Mouse (Mus musculus): ENCODE results near the gene Sumo2. TPM values are rescaled to one million over a fixed set of nuclear protein-coding genes. Genes with fewer than 3 reads are reported as not detected.

Gene Sumo2
- polyA plus RNA-seq, 1 experiment from 2014 or later = 930 TPM

DNA sequence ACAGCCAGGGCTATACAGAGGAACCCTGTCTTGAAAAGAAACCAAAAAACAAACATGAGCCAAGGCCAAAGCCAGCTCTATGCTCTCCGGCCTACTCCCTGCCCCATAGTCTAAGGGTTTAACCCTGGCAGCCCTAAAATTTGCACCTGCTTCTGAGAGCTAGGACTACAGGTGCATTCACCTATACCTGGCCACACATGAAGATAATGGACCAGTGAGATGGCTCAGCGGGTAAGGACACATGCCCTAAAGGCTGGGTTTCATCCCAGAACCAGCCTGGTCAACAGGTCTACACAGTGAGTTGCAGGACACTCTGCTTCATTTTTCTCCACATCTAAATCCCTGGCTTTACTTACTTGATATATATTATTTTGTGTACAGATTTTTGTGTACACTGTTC lies 13.8 kb downstream of the Sumo2 start:
- Histone ChIP-seq H3K4me1 (replicated peaks; ENCODE audit: control insufficient read depth, insufficient read depth, low read length) (no peaks in the 10 kb centered on the region), H3K4me3 (ENCODE audit: low read length) (no peak overlapping the region), H3K36me3 (ENCODE audit: control insufficient read depth, insufficient read depth, low read length) (peaks cover 28% of the 10 kb centered on the region), H3K27ac (ENCODE audit: low read length) (no peak overlapping the region), H3K9ac (ENCODE audit: low read length) (no peak overlapping the region), H3K27me3 (ENCODE audit: control insufficient read depth, insufficient read depth, low read depth, low read length) (no peaks in the 10 kb centered on the region), H3K9me3 (ENCODE audit: control insufficient read depth, low read length) (no peaks in the 10 kb centered on the region), H3K4me2 (ENCODE audit: low read depth, low read length) (no peak overlapping the region)
- ATAC-seq (ENCODE audit: low read depth) = no peak
- WGBS = 92% methylated on average over 2 of the region's 2 CpGs

DNA sequence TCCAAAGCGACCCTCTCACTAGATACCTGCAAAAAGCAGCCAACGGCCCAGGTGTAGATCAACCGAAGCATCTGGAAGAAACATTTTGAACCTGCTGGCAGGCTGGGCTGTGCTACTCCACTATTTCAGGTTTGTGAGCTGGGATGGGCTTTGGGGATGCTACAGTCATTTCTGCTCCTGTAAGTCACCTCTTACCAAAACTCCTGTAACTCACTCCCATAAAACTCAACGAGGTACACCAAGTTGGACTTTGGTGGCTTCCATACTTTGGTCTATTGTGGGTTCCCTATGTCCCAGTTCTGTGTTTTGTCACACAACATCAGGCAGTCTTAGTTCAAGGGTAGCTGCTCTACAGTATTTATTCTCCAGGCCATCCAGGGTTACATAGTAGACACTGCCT lies 15.0 kb downstream of the Sumo2 start:
- ATAC-seq (ENCODE audit: low read depth) = no peak
- 76% methylated on average over 4 of the region's 4 CpGs for WGBS
- H3K27me3 ChIP-seq (ENCODE audit: control insufficient read depth, insufficient read depth, low read depth, low read length) = no peaks in the 10 kb centered on the region

DNA sequence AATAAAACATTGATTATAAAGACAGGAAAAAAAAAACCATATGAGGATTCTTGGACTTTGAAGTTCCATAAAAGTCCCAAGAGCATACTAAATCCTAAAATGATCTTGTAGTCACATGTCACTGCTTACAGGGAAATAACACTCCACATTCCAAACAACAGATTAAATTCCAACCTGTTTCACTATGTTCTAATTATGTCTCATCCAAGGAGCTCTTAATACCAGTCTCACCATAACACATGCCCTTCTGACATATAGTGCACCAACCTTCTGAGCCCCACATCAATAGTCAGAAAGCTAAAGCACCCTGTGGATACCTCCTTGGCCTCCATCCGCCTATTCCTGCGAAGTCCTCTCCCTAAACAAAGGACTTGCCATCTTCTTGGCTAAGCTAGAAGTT lies 15.9 kb downstream of the Sumo2 start:
- no peaks in the 10 kb centered on the region for H3K27me3 ChIP-seq (ENCODE audit: control insufficient read depth, insufficient read depth, low read depth, low read length)
- no peak for ATAC-seq (ENCODE audit: low read depth)
- H3K9me3 ChIP-seq (ENCODE audit: control insufficient read depth, low read length) = no peaks in the 10 kb centered on the region
- WGBS = 82% methylated on average over 2 of the region's 2 CpGs
- H3K4me3 ChIP-seq (ENCODE audit: low read length) = no peak overlapping the region
- no peaks in the 10 kb centered on the region for H3K4me1 ChIP-seq (replicated peaks; ENCODE audit: control insufficient read depth, insufficient read depth, low read length)
- peaks cover 14% of the 10 kb centered on the region for H3K36me3 ChIP-seq (ENCODE audit: control insufficient read depth, insufficient read depth, low read length)
- H3K4me2 ChIP-seq (ENCODE audit: low read depth, low read length) = no peak overlapping the region
- no peak overlapping the region for H3K27ac ChIP-seq (ENCODE audit: low read length)
- no peak overlapping the region for H3K9ac ChIP-seq (ENCODE audit: low read length)

More for the DNA sequence above, 15.0 kb downstream of the Sumo2 start:
- Histone ChIP-seq H3K9me3 (ENCODE audit: control insufficient read depth, low read length) (no peaks in the 10 kb centered on the region), H3K9ac (ENCODE audit: low read length) (no peak overlapping the region), H3K27ac (ENCODE audit: low read length) (no peak overlapping the region), H3K4me3 (ENCODE audit: low read length) (no peak overlapping the region), H3K4me1 (replicated peaks; ENCODE audit: control insufficient read depth, insufficient read depth, low read length) (no peaks in the 10 kb centered on the region), H3K36me3 (ENCODE audit: control insufficient read depth, insufficient read depth, low read length) (peaks cover 18% of the 10 kb centered on the region), H3K4me2 (ENCODE audit: low read depth, low read length) (no peak overlapping the region)

DNA sequence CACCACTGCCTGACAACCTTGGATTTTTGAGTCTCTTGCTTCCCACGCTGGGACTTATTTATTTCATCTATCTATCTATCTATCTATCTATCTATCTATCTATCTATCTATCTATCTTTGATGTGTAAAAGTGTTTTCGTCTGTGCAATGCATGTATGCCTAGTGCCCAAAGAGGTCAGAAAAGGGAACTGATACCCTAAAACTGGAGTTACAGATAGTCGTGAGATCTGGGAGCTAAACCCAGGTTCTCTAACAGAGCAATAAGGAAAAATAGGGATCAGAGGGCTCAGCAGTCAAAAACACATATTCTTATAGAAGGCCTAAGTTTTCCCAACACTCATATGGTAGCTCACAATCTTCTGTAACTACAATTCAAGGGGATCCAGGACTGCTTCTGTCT lies 16.5 kb downstream of the Sumo2 start:
- H3K4me1 ChIP-seq (replicated peaks; ENCODE audit: control insufficient read depth, insufficient read depth, low read length) = peaks cover 2% of the 10 kb centered on the region; the same call in 1 of the 2 replicates
- H3K9ac ChIP-seq (ENCODE audit: low read length) = no peak overlapping the region
- no peak overlapping the region for H3K27ac ChIP-seq (ENCODE audit: low read length)
- no peaks in the 10 kb centered on the region for H3K9me3 ChIP-seq (ENCODE audit: control insufficient read depth, low read length)
- WGBS = 77% methylated on average over 3 of the region's 3 CpGs
- no peak overlapping the region for H3K4me2 ChIP-seq (ENCODE audit: low read depth, low read length)
- no peaks in the 10 kb centered on the region for H3K27me3 ChIP-seq (ENCODE audit: control insufficient read depth, insufficient read depth, low read depth, low read length)
- peaks cover 10% of the 10 kb centered on the region for H3K36me3 ChIP-seq (ENCODE audit: control insufficient read depth, insufficient read depth, low read length)
- no peak overlapping the region for H3K4me3 ChIP-seq (ENCODE audit: low read length)
- no peak for ATAC-seq (ENCODE audit: low read depth)

DNA sequence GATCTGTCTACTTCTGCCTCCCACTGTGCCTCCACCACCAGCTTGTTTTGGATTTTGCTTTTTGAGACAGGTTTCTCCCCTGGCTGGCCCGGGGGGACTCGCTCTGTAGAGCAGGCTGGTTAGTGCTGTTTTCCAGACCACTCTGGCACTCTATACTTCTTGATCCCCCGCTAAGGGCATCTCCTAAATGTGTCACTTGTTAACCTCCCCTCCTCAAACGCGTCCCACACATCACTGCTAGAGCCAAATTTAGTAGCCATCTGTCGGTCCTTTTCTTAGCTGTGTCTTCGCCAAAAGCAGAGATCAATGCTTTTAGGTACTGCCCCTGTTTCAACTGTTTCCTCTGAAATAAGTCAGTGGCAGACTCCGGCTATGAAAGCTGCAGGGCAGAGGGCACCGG lies 17.4 kb downstream of the Sumo2 start:
- H3K4me3 ChIP-seq (ENCODE audit: low read length) = no peak overlapping the region
- no peak for ATAC-seq (ENCODE audit: low read depth)
- no peak overlapping the region for H3K27ac ChIP-seq (ENCODE audit: low read length)
- H3K4me1 ChIP-seq (replicated peaks; ENCODE audit: control insufficient read depth, insufficient read depth, low read length) = peaks cover 2% of the 10 kb centered on the region; the same call in 1 of the 2 replicates
- no peaks in the 10 kb centered on the region for H3K9me3 ChIP-seq (ENCODE audit: control insufficient read depth, low read length)
- H3K9ac ChIP-seq (ENCODE audit: low read length) = no peak overlapping the region
- no peaks in the 10 kb centered on the region for H3K27me3 ChIP-seq (ENCODE audit: control insufficient read depth, insufficient read depth, low read depth, low read length)
- 62% methylated on average over 9 of the region's 9 CpGs for WGBS
- H3K4me2 ChIP-seq (ENCODE audit: low read depth, low read length) = no peak overlapping the region
- peaks cover 6% of the 10 kb centered on the region for H3K36me3 ChIP-seq (ENCODE audit: control insufficient read depth, insufficient read depth, low read length)

DNA sequence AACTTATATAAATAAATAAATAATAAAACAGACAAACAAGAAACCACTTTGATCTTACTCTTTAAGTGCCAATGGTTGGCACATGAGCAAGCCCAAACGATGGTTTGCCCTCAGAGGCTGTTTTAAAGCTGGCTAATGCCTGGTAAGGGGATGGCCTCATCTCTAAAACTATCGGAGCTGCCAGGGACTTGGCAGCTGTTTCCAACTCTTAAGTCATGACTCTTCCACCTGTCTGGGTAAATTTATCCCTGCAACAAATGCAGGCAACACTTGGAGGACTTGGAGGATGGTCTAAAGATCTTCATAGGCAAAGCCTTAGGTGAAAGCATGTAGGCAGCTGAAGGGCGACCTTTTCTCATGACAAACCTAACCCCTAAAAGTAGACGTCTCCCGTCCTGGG lies 19.1 kb downstream of the Sumo2 start:
- H3K4me2 ChIP-seq (ENCODE audit: low read depth, low read length) = no peak overlapping the region
- no peaks in the 10 kb centered on the region for H3K27me3 ChIP-seq (ENCODE audit: control insufficient read depth, insufficient read depth, low read depth, low read length)
- H3K4me1 ChIP-seq (replicated peaks; ENCODE audit: control insufficient read depth, insufficient read depth, low read length) = peaks cover 15% of the 10 kb centered on the region
- H3K9ac ChIP-seq (ENCODE audit: low read length) = no peak overlapping the region
- no peak overlapping the region for H3K4me3 ChIP-seq (ENCODE audit: low read length)
- WGBS = 76% methylated on average over 5 of the region's 5 CpGs
- no peak overlapping the region for H3K27ac ChIP-seq (ENCODE audit: low read length)
- H3K36me3 ChIP-seq (ENCODE audit: control insufficient read depth, insufficient read depth, low read length) = no peaks in the 10 kb centered on the region
- H3K9me3 ChIP-seq (ENCODE audit: control insufficient read depth, low read length) = no peaks in the 10 kb centered on the region
- no peak for ATAC-seq (ENCODE audit: low read depth)

DNA sequence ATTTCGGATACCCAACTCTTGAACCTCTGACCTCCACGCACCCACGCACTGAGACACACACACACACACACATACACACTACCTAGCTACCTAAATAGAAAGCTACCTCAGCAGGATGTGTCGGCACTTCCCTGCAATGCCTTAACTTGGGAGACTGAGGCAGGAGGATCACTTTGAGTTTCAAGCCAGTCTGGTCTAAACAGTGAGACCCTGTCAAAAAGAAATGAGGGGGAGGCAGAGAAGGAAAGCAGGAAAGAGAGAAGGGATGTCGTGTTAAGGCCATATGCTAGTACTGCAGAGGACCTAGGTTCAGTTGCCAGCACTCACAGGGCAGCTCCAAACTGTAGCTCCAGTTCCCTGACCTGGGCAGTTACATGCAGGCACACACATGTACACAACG lies 21.1 kb downstream of the Sumo2 start:
- no peaks in the 10 kb centered on the region for H3K27me3 ChIP-seq (ENCODE audit: control insufficient read depth, insufficient read depth, low read depth, low read length)
- H3K4me3 ChIP-seq (ENCODE audit: low read length) = no peak overlapping the region
- WGBS = 67% methylated on average over 6 of the region's 6 CpGs
- ATAC-seq (ENCODE audit: low read depth) = no peak
- peaks cover 34% of the 10 kb centered on the region for H3K4me1 ChIP-seq (replicated peaks; ENCODE audit: control insufficient read depth, insufficient read depth, low read length)
- H3K27ac ChIP-seq (ENCODE audit: low read length) = no peak overlapping the region
- H3K36me3 ChIP-seq (ENCODE audit: control insufficient read depth, insufficient read depth, low read length) = no peaks in the 10 kb centered on the region
- H3K4me2 ChIP-seq (ENCODE audit: low read depth, low read length) = no peak overlapping the region
- no peaks in the 10 kb centered on the region for H3K9me3 ChIP-seq (ENCODE audit: control insufficient read depth, low read length)
- no peak overlapping the region for H3K9ac ChIP-seq (ENCODE audit: low read length)

DNA sequence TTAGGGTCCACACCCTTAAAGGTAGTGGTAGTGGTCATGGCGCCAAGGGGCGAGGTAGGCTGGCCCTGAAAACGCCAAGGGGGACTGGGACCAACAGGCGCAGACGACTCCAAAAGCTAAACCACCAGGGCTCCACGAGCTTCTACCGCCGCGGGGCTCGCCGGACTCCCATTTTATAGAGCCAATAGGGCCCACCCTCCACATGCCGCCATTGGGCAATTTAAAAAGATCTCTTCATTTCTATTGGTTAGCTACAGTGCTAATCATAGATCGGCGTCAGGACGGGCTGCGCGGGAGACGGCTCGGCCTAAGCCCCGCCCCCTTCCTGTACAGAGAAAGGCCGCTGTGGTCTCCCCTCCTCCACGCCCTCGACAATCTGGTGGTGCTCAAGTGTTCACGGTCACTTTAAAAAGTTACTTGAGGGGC lies 21.8 kb downstream of the Sumo2 start, which contains the start of gene Jpt1:
TSS of gene Jpt1 (minus strand) at position 150 of the 426 bp plus-strand sequence.
- H3K27ac ChIP-seq (ENCODE audit: low read length) = peak within 1 kb of the TSS; percentile 90
- H3K36me3 ChIP-seq (ENCODE audit: control insufficient read depth, insufficient read depth, low read length) = no peaks in the 10 kb centered on the region
- under 1% methylated on average over 24 of the region's 24 CpGs for WGBS
- peak within 1 kb of the TSS; percentile 100 for H3K4me3 ChIP-seq (ENCODE audit: low read length)
- H3K27me3 ChIP-seq (ENCODE audit: control insufficient read depth, insufficient read depth, low read depth, low read length) = no peaks in the 10 kb centered on the region
- peak within 1 kb of the TSS; percentile 81 for H3K4me2 ChIP-seq (ENCODE audit: low read depth, low read length)
- peak; percentile 98 for ATAC-seq (ENCODE audit: low read depth)
- H3K9ac ChIP-seq (ENCODE audit: low read length) = peak within 1 kb of the TSS; percentile 98
- H3K4me1 ChIP-seq (replicated peaks; ENCODE audit: control insufficient read depth, insufficient read depth, low read length) = peaks cover 39% of the 10 kb centered on the region
- H3K9me3 ChIP-seq (ENCODE audit: control insufficient read depth, low read length) = no peaks in the 10 kb centered on the region

DNA sequence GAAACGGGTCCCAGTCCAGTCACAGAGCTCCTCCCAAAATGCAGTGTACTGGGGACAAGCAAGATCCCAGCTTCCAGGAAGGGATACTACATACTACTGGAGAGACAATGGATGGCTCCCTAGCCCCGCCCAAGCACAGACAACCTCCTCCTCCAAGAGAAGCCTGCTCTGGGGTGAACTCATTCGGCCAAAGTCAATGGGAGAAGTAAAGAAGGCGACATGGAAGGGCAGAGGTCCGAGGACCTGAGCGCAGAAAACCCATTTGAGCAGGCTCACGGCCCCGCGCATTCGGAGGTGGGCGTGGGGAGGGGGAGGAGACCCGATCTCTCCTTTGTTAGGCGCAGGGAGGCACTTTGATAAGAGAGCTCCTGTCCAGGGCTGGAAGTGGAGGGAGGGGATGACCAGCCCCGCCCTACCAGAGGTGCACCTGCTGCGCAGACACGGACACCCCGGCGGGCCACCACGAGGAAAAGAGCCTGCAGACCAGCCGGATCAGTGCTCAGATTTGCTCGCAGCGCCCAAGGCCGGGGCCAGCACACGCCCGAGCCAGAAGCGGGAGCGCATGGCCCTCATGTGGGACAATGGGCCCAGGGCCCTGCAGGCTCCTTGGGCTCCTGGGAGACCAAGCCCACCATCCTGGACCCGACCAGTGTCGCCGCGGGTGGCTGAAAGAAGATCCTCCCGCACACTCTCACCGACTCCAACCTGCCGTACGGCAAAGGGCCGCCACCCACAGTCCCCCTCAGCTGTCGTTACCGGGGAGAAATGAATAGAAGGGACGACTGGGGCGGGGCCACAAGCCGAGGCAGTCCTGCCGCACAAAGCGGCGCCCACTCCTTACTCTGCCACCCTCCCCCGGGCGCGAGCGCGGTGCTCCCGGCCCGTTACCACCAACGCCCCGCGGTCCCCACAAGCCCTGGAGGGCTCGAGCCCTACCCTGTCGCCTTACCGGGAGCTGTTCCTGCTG lies 22.5 kb downstream of the Sumo2 start:
- under 1% methylated on average over 57 of the region's 57 CpGs for WGBS
- ATAC-seq (ENCODE audit: low read depth) = peak; percentile 72
- Histone ChIP-seq H3K9ac (ENCODE audit: low read length) (peak overlapping the region; percentile 98), H3K27me3 (ENCODE audit: control insufficient read depth, insufficient read depth, low read depth, low read length) (no peaks in the 10 kb centered on the region), H3K4me3 (ENCODE audit: low read length) (peak overlapping the region; percentile 100), H3K9me3 (ENCODE audit: control insufficient read depth, low read length) (no peaks in the 10 kb centered on the region), H3K4me2 (ENCODE audit: low read depth, low read length) (peak overlapping the region; percentile 81), H3K36me3 (ENCODE audit: control insufficient read depth, insufficient read depth, low read length) (no peaks in the 10 kb centered on the region), H3K27ac (ENCODE audit: low read length) (peak overlapping the region; percentile 90), H3K4me1 (replicated peaks; ENCODE audit: control insufficient read depth, insufficient read depth, low read length) (peaks cover 39% of the 10 kb centered on the region)
